Mouse (Mus musculus) C2C12 (cell line): ENCODE measurements around the gene Gm20388.

Source experiments
- CEBPB ChIP-seq: IDR thresholded peaks from one replicate; pipeline ENCODE4 v1.6.1; 2011; ENCODE audit warnings: low read depth, mild to moderate bottlenecking, control low read depth, moderate library complexity
- CTCF ChIP-seq: IDR thresholded peaks from one replicate; pipeline ENCODE4 v1.5.1; 2011; ENCODE audit not compliant: control insufficient read depth, insufficient read depth, insufficient read length
- FOSL1 ChIP-seq: IDR thresholded peaks from one replicate; pipeline ENCODE4 v1.8.0; 2011; ENCODE audit warnings: mild to moderate bottlenecking, low read length; ENCODE audit not compliant: poor library complexity, insufficient read depth, severe bottlenecking
- MAX ChIP-seq: IDR thresholded peaks from one replicate; pipeline ENCODE4 v1.6.1; 2011; ENCODE audit warnings: mild to moderate bottlenecking, control low read depth
- MYOD1 ChIP-seq: IDR thresholded peaks from one replicate; pipeline ENCODE4 v1.6.1; 2011; ENCODE audit warnings: low read depth; ENCODE audit not compliant: control insufficient read depth, insufficient read length
- MYOG ChIP-seq: IDR thresholded peaks from one replicate; pipeline ENCODE4 v1.6.1; 2011; ENCODE audit not compliant: control insufficient read depth, insufficient read length; ENCODE audit errors: extremely low read depth
- USF1 ChIP-seq: IDR thresholded peaks from one replicate; pipeline ENCODE4 v1.6.1; 2011; ENCODE audit warnings: low read depth, mild to moderate bottlenecking, control low read depth, moderate library complexity

- no peak for TF ChIP-seq CTCF
- TF ChIP-seq MAX, result no peak
- TF ChIP-seq USF1, result no peak
- TF ChIP-seq CEBPB, result no peak
- no peak for TF ChIP-seq FOSL1
- no peak for TF ChIP-seq MYOD1
- TF ChIP-seq MYOG, result no peak
These were observed 1881.5 kb downstream of the Gm20388 start for GRCm38 (mm10) chr8:121792159-121792558.
